Mouse (Mus musculus): ENCODE measurements around the gene 1700016K19Rik. TPM values are rescaled to one million over a fixed set of nuclear protein-coding genes. Genes with fewer than 3 reads are reported as not detected.

1700016K19Rik gene
- polyA plus RNA-seq, 1 experiment: not detected

GRCm38 (mm10) chr11:76015251-76015650, 15.5 kb downstream of the 1700016K19Rik start:
- TF ChIP-seq FOSL1 (IDR thresholded peaks at IDR 0.05; ENCODE audit: insufficient read depth, low read length, poor library complexity, severe bottlenecking): no peak
- no peak for TF ChIP-seq CTCF (IDR thresholded peaks at IDR 0.05; ENCODE audit: control insufficient read depth, insufficient read depth, insufficient read length)
- TF ChIP-seq CEBPB (IDR thresholded peaks at IDR 0.05; ENCODE audit: low read depth): no peak
- TF ChIP-seq USF1 (IDR thresholded peaks at IDR 0.05; ENCODE audit: low read depth): no peak
- TF ChIP-seq MAX (IDR thresholded peaks at IDR 0.05): no peak
- TF ChIP-seq MYOG (IDR thresholded peaks at IDR 0.05; ENCODE audit: control insufficient read depth, extremely low read depth, insufficient read length): no peak
- TF ChIP-seq MYOD1 (IDR thresholded peaks at IDR 0.05; ENCODE audit: control insufficient read depth, insufficient read length, low read depth): no peak
- no peaks in the 10 kb centered on the region for H3K36me3 ChIP-seq (ENCODE audit: control insufficient read depth, insufficient read depth)
- no peaks in the 10 kb centered on the region for H3K79me3 ChIP-seq (ENCODE audit: low read depth)
- no peak overlapping the region for H3K4me3 ChIP-seq (ENCODE audit: insufficient read depth, poor library complexity, severe bottlenecking)
- H3K79me2 ChIP-seq (ENCODE audit: control insufficient read depth, insufficient read depth): no peaks in the 10 kb centered on the region
- no peak overlapping the region for H3ac ChIP-seq (ENCODE audit: control insufficient read depth, insufficient read length, low read depth)
- H3K27me3 ChIP-seq (ENCODE audit: control insufficient read depth, insufficient read depth, insufficient read length): no peaks in the 10 kb centered on the region

GRCm38 (mm10) chr11:76015814-76016213, 16.1 kb downstream of the 1700016K19Rik start:
- Histone ChIP-seq H3K27me3 (ENCODE audit: control insufficient read depth, insufficient read depth, insufficient read length) (no peaks in the 10 kb centered on the region), H3K36me3 (ENCODE audit: control insufficient read depth, insufficient read depth) (no peaks in the 10 kb centered on the region), H3K79me2 (ENCODE audit: control insufficient read depth, insufficient read depth) (no peaks in the 10 kb centered on the region), H3ac (ENCODE audit: control insufficient read depth, insufficient read length, low read depth) (no peak overlapping the region), H3K4me3 (ENCODE audit: insufficient read depth, poor library complexity, severe bottlenecking) (no peak overlapping the region), H3K79me3 (ENCODE audit: low read depth) (no peaks in the 10 kb centered on the region)
- TF ChIP-seq CTCF (IDR thresholded peaks at IDR 0.05; ENCODE audit: control insufficient read depth, insufficient read depth, insufficient read length): no peak
- TF ChIP-seq MAX (IDR thresholded peaks at IDR 0.05): no peak

GRCm38 (mm10) chr11:76019879-76020278, 20.2 kb downstream of the 1700016K19Rik start:
- TF ChIP-seq MAX (IDR thresholded peaks at IDR 0.05): no peak
- no peak for TF ChIP-seq USF1 (IDR thresholded peaks at IDR 0.05; ENCODE audit: low read depth)
- TF ChIP-seq CTCF (IDR thresholded peaks at IDR 0.05; ENCODE audit: control insufficient read depth, insufficient read depth, insufficient read length): no peak
- TF ChIP-seq CEBPB (IDR thresholded peaks at IDR 0.05; ENCODE audit: low read depth): no peak
- TF ChIP-seq MYOD1 (IDR thresholded peaks at IDR 0.05; ENCODE audit: control insufficient read depth, insufficient read length, low read depth): no peak
- no peak for TF ChIP-seq FOSL1 (IDR thresholded peaks at IDR 0.05; ENCODE audit: insufficient read depth, low read length, poor library complexity, severe bottlenecking)
- no peak for TF ChIP-seq MYOG (IDR thresholded peaks at IDR 0.05; ENCODE audit: control insufficient read depth, extremely low read depth, insufficient read length)
- H3ac ChIP-seq (ENCODE audit: control insufficient read depth, insufficient read length, low read depth): no peak overlapping the region
- no peaks in the 10 kb centered on the region for H3K36me3 ChIP-seq (ENCODE audit: control insufficient read depth, insufficient read depth)
- no peaks in the 10 kb centered on the region for H3K27me3 ChIP-seq (ENCODE audit: control insufficient read depth, insufficient read depth, insufficient read length)
- H3K79me3 ChIP-seq (ENCODE audit: low read depth): no peaks in the 10 kb centered on the region
- H3K4me3 ChIP-seq (ENCODE audit: insufficient read depth, poor library complexity, severe bottlenecking): no peak overlapping the region
- H3K79me2 ChIP-seq (ENCODE audit: control insufficient read depth, insufficient read depth): no peaks in the 10 kb centered on the region

GRCm38 (mm10) chr11:76020916-76021315, 21.2 kb downstream of the 1700016K19Rik start:
- H3K79me2 ChIP-seq (ENCODE audit: control insufficient read depth, insufficient read depth): no peaks in the 10 kb centered on the region
- TF ChIP-seq MYOD1 (IDR thresholded peaks at IDR 0.05; ENCODE audit: control insufficient read depth, insufficient read length, low read depth) (no peak), MAX (IDR thresholded peaks at IDR 0.05) (no peak), MYOG (IDR thresholded peaks at IDR 0.05; ENCODE audit: control insufficient read depth, extremely low read depth, insufficient read length) (no peak), CTCF (IDR thresholded peaks at IDR 0.05; ENCODE audit: control insufficient read depth, insufficient read depth, insufficient read length) (no peak), FOSL1 (IDR thresholded peaks at IDR 0.05; ENCODE audit: insufficient read depth, low read length, poor library complexity, severe bottlenecking) (no peak), USF1 (IDR thresholded peaks at IDR 0.05; ENCODE audit: low read depth) (no peak), CEBPB (IDR thresholded peaks at IDR 0.05; ENCODE audit: low read depth) (no peak)
- no peaks in the 10 kb centered on the region for H3K79me3 ChIP-seq (ENCODE audit: low read depth)
- H3K4me3 ChIP-seq (ENCODE audit: insufficient read depth, poor library complexity, severe bottlenecking): no peak overlapping the region
- no peaks in the 10 kb centered on the region for H3K27me3 ChIP-seq (ENCODE audit: control insufficient read depth, insufficient read depth, insufficient read length)
- no peaks in the 10 kb centered on the region for H3K36me3 ChIP-seq (ENCODE audit: control insufficient read depth, insufficient read depth)
- H3ac ChIP-seq (ENCODE audit: control insufficient read depth, insufficient read length, low read depth): no peak overlapping the region

GRCm38 (mm10) chr11:76025080-76025583, 25.4 kb downstream of the 1700016K19Rik start:
- no peaks in the 10 kb centered on the region for H3K79me2 ChIP-seq (ENCODE audit: control insufficient read depth, insufficient read depth)
- H3K4me3 ChIP-seq (ENCODE audit: insufficient read depth, poor library complexity, severe bottlenecking): no peak overlapping the region
- no peaks in the 10 kb centered on the region for H3K36me3 ChIP-seq (ENCODE audit: control insufficient read depth, insufficient read depth)
- no peak overlapping the region for H3ac ChIP-seq (ENCODE audit: control insufficient read depth, insufficient read length, low read depth)
- H3K79me3 ChIP-seq (ENCODE audit: low read depth): no peaks in the 10 kb centered on the region
- H3K27me3 ChIP-seq (ENCODE audit: control insufficient read depth, insufficient read depth, insufficient read length): no peaks in the 10 kb centered on the region
- TF ChIP-seq MYOG (IDR thresholded peaks at IDR 0.05; ENCODE audit: control insufficient read depth, extremely low read depth, insufficient read length) (no peak), CTCF (IDR thresholded peaks at IDR 0.05; ENCODE audit: control insufficient read depth, insufficient read depth, insufficient read length) (no peak), FOSL1 (IDR thresholded peaks at IDR 0.05; ENCODE audit: insufficient read depth, low read length, poor library complexity, severe bottlenecking) (no peak), CEBPB (IDR thresholded peaks at IDR 0.05; ENCODE audit: low read depth) (no peak), MAX (IDR thresholded peaks at IDR 0.05) (no peak), USF1 (IDR thresholded peaks at IDR 0.05; ENCODE audit: low read depth) (no peak), MYOD1 (IDR thresholded peaks at IDR 0.05; ENCODE audit: control insufficient read depth, insufficient read length, low read depth) (no peak)

GRCm38 (mm10) chr11:76026527-76027138, 26.9 kb downstream of the 1700016K19Rik start:
- Histone ChIP-seq H3ac (ENCODE audit: control insufficient read depth, insufficient read length, low read depth) (no peak overlapping the region), H3K79me2 (ENCODE audit: control insufficient read depth, insufficient read depth) (no peaks in the 10 kb centered on the region), H3K4me3 (ENCODE audit: insufficient read depth, poor library complexity, severe bottlenecking) (peak overlapping the region; percentile 51), H3K27me3 (ENCODE audit: control insufficient read depth, insufficient read depth, insufficient read length) (no peaks in the 10 kb centered on the region), H3K79me3 (ENCODE audit: low read depth) (no peaks in the 10 kb centered on the region), H3K36me3 (ENCODE audit: control insufficient read depth, insufficient read depth) (no peaks in the 10 kb centered on the region)
- no peak for TF ChIP-seq CEBPB (IDR thresholded peaks at IDR 0.05; ENCODE audit: low read depth)
- no peak for TF ChIP-seq MYOD1 (IDR thresholded peaks at IDR 0.05; ENCODE audit: control insufficient read depth, insufficient read length, low read depth)
- no peak for TF ChIP-seq USF1 (IDR thresholded peaks at IDR 0.05; ENCODE audit: low read depth)
- TF ChIP-seq MAX (IDR thresholded peaks at IDR 0.05): no peak
- TF ChIP-seq FOSL1 (IDR thresholded peaks at IDR 0.05; ENCODE audit: insufficient read depth, low read length, poor library complexity, severe bottlenecking): no peak
- TF ChIP-seq MYOG (IDR thresholded peaks at IDR 0.05; ENCODE audit: control insufficient read depth, extremely low read depth, insufficient read length): no peak

Measured in C2C12 (cell line).